Mouse (Mus musculus): ENCODE measurements around the gene Tmem104.

DNA sequence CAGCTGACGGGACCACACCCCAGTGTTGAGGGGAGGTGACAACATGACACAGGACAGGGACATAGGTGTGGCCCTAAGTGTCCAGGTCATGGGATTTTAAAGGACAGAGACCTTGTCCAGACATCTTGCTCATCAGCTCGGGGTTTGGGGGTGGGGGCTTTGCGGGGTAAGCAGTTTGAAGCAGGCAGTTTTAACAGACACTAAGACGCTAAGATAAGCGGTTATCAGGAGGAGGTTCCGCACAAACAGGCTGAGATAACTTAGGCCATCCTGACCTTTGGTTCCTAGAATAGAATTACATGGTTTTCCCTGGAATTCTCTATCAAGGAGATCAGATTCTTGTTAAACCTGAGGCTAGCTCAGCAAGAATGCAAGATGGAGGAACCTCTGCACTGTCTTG is 7.4 kb downstream of the Tmem104 start:
- no peak for TF ChIP-seq POLR2A (IDR thresholded peaks at IDR 0.05; ENCODE audit: insufficient read length, low read depth)
- no peak for TF ChIP-seq E2F4 (IDR thresholded peaks at IDR 0.05; ENCODE audit: insufficient read depth)
- no peak for TF ChIP-seq MYOD1 (IDR thresholded peaks at IDR 0.05; ENCODE audit: control insufficient read depth in 1 of 3, insufficient read length in 2 of 3, low read depth in 2 of 3)
- TF ChIP-seq POLR2AphosphoS2 (IDR thresholded peaks at IDR 0.05; ENCODE audit: insufficient read length, low read depth) = no peak
- no peak for TF ChIP-seq MYOG (IDR thresholded peaks at IDR 0.05; ENCODE audit: control insufficient read depth in 1 of 3, insufficient read depth in 1 of 3, insufficient read length in 2 of 3, low read depth in 2 of 3)
- TF ChIP-seq TCF3 (IDR thresholded peaks at IDR 0.05; ENCODE audit: insufficient read length, low read depth) = no peak
- TF ChIP-seq CEBPB (IDR thresholded peaks at IDR 0.05; ENCODE audit: insufficient read depth, poor library complexity, severe bottlenecking) = no peak
- no peak for TF ChIP-seq USF1 (IDR thresholded peaks at IDR 0.05; ENCODE audit: low read depth)
- TF ChIP-seq MAX (IDR thresholded peaks at IDR 0.05; ENCODE audit: low read depth) = no peak
- no peak for TF ChIP-seq REST (IDR thresholded peaks at IDR 0.05; ENCODE audit: insufficient read depth, insufficient read length)

All from myocyte (in vitro differentiated cells).